Mouse (Mus musculus) stomach, embryonic 14.5 days (tissue): ENCODE results near the gene Ankrd53. TPM values are rescaled to one million over a fixed set of nuclear protein-coding genes. Genes with fewer than 3 reads are reported as not detected.

ENCODE experiments used
- ATAC-seq: fragments of 200-750 bp; cut with Nextera tagmentation; 2 replicates; pipeline ENCODE4 v1.8.0; 2017; ENCODE audit warnings: low read depth, moderate TSS enrichment; ENCODE audit not compliant: insufficient number of reproducible peaks, insufficient read depth, low FRiP score
- H3K27ac ChIP-seq: fragments of 300-500 bp; sonication (generic); 2 replicates; pipeline ENCODE4 v1.5.1; 2014; ENCODE audit warnings: mild to moderate bottlenecking, low read length, moderate library complexity, mixed read lengths
- H3K27me3 ChIP-seq: fragments of 300-500 bp; sonication (generic); 2 replicates; pipeline ENCODE4 v1.6.1; 2014; ENCODE audit warnings: low read length, control low read depth, mixed read lengths; ENCODE audit not compliant: control insufficient read depth, insufficient read depth
- H3K36me3 ChIP-seq: fragments of 300-500 bp; sonication (generic); 2 replicates; pipeline ENCODE4 v1.6.1; 2014; ENCODE audit warnings: mild to moderate bottlenecking, control low read depth, low read length, moderate library complexity, mixed read lengths; ENCODE audit not compliant: control insufficient read depth, insufficient read depth
- H3K4me1 ChIP-seq: fragments of 300-500 bp; sonication (generic); 2 replicates; pipeline ENCODE4 v1.6.1; 2014; ENCODE audit warnings: low read length, control low read depth, mixed read lengths; ENCODE audit not compliant: control insufficient read depth, insufficient read depth
- H3K4me2 ChIP-seq: fragments of 300-500 bp; sonication (generic); replicated peaks from 2 replicates; pipeline ENCODE4 v1.6.1; 2014; ENCODE audit warnings: low read depth, low read length, control low read depth
- H3K4me3 ChIP-seq: fragments of 300-500 bp; sonication (generic); 2 replicates; pipeline ENCODE4 v1.5.1; 2014; ENCODE audit warnings: low read depth, low read length, control low read depth
- H3K9ac ChIP-seq: fragments of 300-500 bp; sonication (generic); replicated peaks from 2 replicates; pipeline ENCODE4 v1.6.1; 2014; ENCODE audit warnings: low read depth, mild to moderate bottlenecking, control low read depth, low read length, moderate library complexity, mixed read lengths
- H3K9me3 ChIP-seq: fragments of 300-500 bp; sonication (generic); 2 replicates; pipeline ENCODE4 v1.6.1; 2016; ENCODE audit warnings: low read depth, low read length, control low read depth; ENCODE audit not compliant: control insufficient read depth
- WGBS: fragments of 180-500 bp; shearing (Covaris S2); extraction: QIAGEN DNeasy Blood & Tissue Kit; methylation state at CpG from one replicate; pipeline ENCODE4 v1.1.7; 2014; 5-methylcytosine and 5-hydroxymethylcytosine counted together
- polyA plus RNA-seq: library from polyadenylated mRNA; unstranded; fragments of >200 nt; fragmentation: Nextera tagmentation; extraction: Ambion mirVana; gene quantifications from 2 replicates; pipeline ENCODE4 v1.2.1, GENCODE M21; 2014

The Ankrd53 gene
- polyA plus RNA-seq, 1 experiment from 2014 or later: not detected

DNA sequence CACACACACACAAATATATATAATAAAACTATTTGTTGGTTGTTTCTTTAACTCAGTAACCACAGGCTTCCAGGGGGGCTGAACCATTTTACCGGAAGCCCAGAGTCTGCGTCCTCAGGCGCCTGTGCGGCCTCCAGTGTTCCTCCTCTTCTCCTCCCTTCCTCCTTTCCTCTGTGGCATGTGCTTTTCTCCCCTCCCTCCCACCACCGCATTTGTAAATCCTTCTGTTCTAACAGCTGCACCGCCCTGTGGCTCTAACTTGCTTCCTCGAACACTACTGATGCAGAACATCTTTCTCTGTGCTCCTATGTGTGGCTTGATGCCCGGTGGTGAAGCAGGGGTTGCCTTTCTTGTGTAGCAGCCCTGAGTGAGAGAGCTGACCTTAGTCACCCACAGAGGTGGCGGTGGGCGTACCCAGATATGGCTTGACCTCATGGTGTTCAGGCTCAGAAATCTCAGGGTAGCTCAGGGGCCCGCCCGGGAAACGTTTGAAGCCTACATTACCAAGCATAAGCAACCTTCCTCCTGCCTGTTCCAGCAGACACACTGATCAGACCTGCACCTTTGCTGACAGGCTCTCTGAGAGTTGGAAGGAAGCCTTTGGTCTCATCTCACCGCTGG, 33.0 kb upstream of the Ankrd53 start:
- WGBS: 63% methylated on average over 14 of the region's 14 CpGs
- Histone ChIP-seq H3K4me1 (no peaks in the 10 kb centered on the region), H3K36me3 (no peaks in the 10 kb centered on the region), H3K4me3 (no peak overlapping the region), H3K9me3 (peaks cover 4% of the 10 kb centered on the region; the same call in 1 of the 2 replicates), H3K27me3 (no peaks in the 10 kb centered on the region), H3K9ac (no peak overlapping the region), H3K4me2 (no peak overlapping the region), H3K27ac (no peak overlapping the region)
- no peak for ATAC-seq

- Histone ChIP-seq H3K36me3 (no peaks in the 10 kb centered on the region), H3K9ac (no peak overlapping the region), H3K4me3 (no peak overlapping the region), H3K4me1 (no peaks in the 10 kb centered on the region), H3K27me3 (no peaks in the 10 kb centered on the region), H3K4me2 (no peak overlapping the region), H3K9me3 (peaks cover 4% of the 10 kb centered on the region; the same call in 1 of the 2 replicates), H3K27ac (no peak overlapping the region)
- no peak for ATAC-seq
- WGBS: 27% methylated on average over 5 of the region's 5 CpGs
Measured at GRCm38 (mm10) chr6:83731128-83731527, 31.3 kb upstream of the Ankrd53 start.

DNA sequence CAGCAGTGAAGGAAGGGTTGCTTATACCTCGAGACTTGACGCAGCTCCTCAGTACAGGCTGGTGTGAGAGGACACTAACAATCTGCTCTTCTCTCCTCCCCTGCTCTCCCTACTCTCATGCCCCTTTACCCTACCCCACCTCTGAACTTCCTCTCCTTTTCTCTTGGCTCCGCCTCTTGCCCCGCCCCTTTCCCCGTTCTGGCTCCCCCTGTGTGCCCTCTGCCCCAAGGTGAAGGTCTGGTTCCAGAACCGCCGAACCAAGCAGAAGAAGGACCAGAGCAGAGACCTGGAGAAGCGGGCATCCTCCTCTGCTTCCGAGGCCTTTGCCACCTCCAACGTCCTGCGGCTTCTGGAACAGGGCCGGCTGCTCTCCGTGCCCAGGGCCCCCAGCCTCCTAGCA, 25.1 kb upstream of the Ankrd53 start:
- Histone ChIP-seq H3K36me3 (no peaks in the 10 kb centered on the region), H3K4me3 (no peak overlapping the region), H3K4me2 (no peak overlapping the region), H3K27me3 (no peaks in the 10 kb centered on the region), H3K27ac (no peak overlapping the region), H3K9me3 (peaks cover 4% of the 10 kb centered on the region; the same call in 1 of the 2 replicates), H3K9ac (no peak overlapping the region), H3K4me1 (no peaks in the 10 kb centered on the region)
- WGBS: 33% methylated on average over 13 of the region's 13 CpGs
- no peak for ATAC-seq

DNA sequence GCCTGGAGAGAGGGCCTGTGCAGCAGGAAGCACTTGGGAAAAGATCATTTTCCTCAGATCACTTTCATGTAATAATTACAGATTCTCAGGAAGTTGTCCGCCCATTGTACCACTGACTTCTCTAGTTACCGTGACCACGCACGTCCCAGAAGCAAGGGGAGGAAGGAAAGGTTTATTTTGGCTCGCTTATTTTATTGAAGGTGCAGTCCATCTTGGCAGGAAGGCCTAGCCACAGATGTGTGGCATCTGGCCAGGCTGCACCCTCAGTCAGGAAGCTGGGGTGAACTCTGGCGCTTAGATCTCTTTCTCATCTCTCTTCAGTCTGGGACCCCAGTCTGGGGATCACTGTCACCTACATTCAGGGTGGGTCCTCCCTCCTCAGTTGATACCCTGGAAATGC, 23.8 kb upstream of the Ankrd53 start:
- WGBS: 70% methylated on average over 6 of the region's 6 CpGs
- Histone ChIP-seq H3K9me3 (peaks cover 4% of the 10 kb centered on the region; the same call in 1 of the 2 replicates), H3K4me1 (no peaks in the 10 kb centered on the region), H3K4me2 (no peak overlapping the region), H3K27ac (no peak overlapping the region), H3K27me3 (no peaks in the 10 kb centered on the region), H3K36me3 (no peaks in the 10 kb centered on the region), H3K9ac (no peak overlapping the region), H3K4me3 (no peak overlapping the region)
- no peak for ATAC-seq

DNA sequence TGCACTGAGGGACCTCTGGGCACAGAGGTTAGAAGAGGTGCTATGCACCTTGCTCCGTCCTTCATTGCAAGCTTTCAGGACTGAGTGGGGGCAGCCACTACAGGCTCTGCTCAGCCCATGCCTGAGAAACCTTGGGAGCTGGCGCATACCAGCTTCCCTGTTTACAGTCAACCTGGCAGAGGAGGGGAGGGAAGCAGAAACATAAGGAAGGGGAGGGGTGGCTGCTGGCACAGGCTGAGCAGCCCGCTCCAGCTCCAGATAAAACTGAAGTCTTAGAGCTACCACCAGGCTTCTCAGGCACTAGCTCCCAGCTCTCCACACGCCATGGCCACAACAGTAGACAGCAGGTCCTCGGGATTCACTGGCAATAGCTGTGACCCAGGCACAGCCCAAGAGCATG, 19.7 kb upstream of the Ankrd53 start, which contains the start of gene Atp6v1b1:
Gene Atp6v1b1, plus strand, starts transcription at position 230 of the 400 bp plus-strand sequence.
- Histone ChIP-seq H3K9me3 (no peaks in the 10 kb centered on the region), H3K36me3 (no peaks in the 10 kb centered on the region), H3K4me3 (no peak within 1 kb of the TSS), H3K4me1 (no peaks in the 10 kb centered on the region), H3K9ac (no peak within 1 kb of the TSS), H3K4me2 (no peak within 1 kb of the TSS), H3K27me3 (0 out of 2 replicates have a peak, but pooled peaks cover 3% of the 10 kb centered on the region), H3K27ac (no peak within 1 kb of the TSS)
- ATAC-seq: no peak
- 55% methylated on average over 5 of the region's 5 CpGs for WGBS

GRCm38 (mm10) chr6:83743212-83743611, 19.2 kb upstream of the Ankrd53 start:
- Histone ChIP-seq H3K4me1 (no peaks in the 10 kb centered on the region), H3K9ac (no peak overlapping the region), H3K4me3 (no peak overlapping the region), H3K27me3 (0 out of 2 replicates have a peak, but pooled peaks cover 3% of the 10 kb centered on the region), H3K36me3 (no peaks in the 10 kb centered on the region), H3K27ac (no peak overlapping the region), H3K4me2 (no peak overlapping the region), H3K9me3 (no peaks in the 10 kb centered on the region)
- 51% methylated on average over 5 of the region's 5 CpGs for WGBS
- ATAC-seq: no peak

DNA sequence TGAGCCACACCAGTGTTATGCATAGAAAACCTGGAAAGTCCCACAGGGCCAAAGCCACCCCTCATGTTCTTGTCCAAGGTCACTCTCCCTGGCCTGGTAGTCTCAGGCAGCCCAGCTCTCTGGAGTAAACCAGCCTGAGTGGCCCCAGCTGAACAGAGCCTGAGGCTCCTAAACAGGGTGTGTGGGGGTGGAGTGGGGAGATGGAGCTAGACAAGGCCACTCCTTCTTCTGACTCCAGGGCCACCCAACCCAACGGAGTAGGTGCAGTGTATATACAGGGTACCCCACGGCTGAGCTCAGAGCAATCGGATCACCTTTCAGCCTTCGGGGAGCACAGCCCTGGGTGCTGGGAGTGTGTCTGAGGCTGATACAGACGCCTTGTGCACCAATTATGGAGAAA, 18.3 kb upstream of the Ankrd53 start:
- no peaks in the 10 kb centered on the region for H3K9me3 ChIP-seq
- H3K27me3 ChIP-seq: 0 out of 2 replicates have a peak, but pooled peaks cover 3% of the 10 kb centered on the region
- H3K9ac ChIP-seq: no peak overlapping the region
- no peaks in the 10 kb centered on the region for H3K4me1 ChIP-seq
- no peak overlapping the region for H3K4me3 ChIP-seq
- 62% methylated on average over 5 of the region's 5 CpGs for WGBS
- H3K4me2 ChIP-seq: no peak overlapping the region
- no peaks in the 10 kb centered on the region for H3K36me3 ChIP-seq
- 0 out of 2 replicates have a peak, but pooled peaks have one; percentile 38 for ATAC-seq
- H3K27ac ChIP-seq: no peak overlapping the region

- Histone ChIP-seq H3K36me3 (no peaks in the 10 kb centered on the region), H3K27ac (no peak overlapping the region), H3K4me3 (no peak overlapping the region), H3K4me2 (no peak overlapping the region), H3K27me3 (0 out of 2 replicates have a peak, but pooled peaks cover 3% of the 10 kb centered on the region), H3K9me3 (no peaks in the 10 kb centered on the region), H3K9ac (no peak overlapping the region), H3K4me1 (no peaks in the 10 kb centered on the region)
- 42% methylated on average over 5 of the region's 5 CpGs for WGBS
- ATAC-seq: no peak
Measured at GRCm38 (mm10) chr6:83744557-83744956, 17.9 kb upstream of the Ankrd53 start.

DNA sequence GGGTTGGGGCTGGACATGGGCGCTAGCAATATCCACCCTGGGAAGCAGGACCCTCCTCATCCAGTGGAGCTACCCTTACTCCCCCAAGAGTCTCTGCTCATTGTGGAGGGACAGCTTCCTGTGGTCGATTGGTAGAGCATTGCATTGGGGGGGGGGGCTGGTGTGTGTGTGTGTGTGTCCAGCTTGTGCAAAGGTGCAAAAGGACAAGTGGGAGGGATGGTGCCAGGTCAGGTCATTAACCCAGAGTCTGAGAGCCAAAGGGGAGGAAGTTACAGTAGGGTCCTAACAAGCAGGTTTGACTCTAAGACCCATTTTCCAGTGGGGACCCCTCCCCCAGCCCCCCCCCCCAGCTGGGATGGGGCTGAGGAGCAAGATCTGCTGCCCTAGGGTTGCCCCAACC, 17.0 kb upstream of the Ankrd53 start:
- H3K36me3 ChIP-seq: no peaks in the 10 kb centered on the region
- ATAC-seq: no peak
- H3K9me3 ChIP-seq: no peaks in the 10 kb centered on the region
- no peak overlapping the region for H3K27ac ChIP-seq
- no peak overlapping the region for H3K9ac ChIP-seq
- H3K4me1 ChIP-seq: no peaks in the 10 kb centered on the region
- 76% methylated on average over 2 of the region's 2 CpGs for WGBS
- 0 out of 2 replicates have a peak, but pooled peaks cover 3% of the 10 kb centered on the region for H3K27me3 ChIP-seq
- no peak overlapping the region for H3K4me3 ChIP-seq
- H3K4me2 ChIP-seq: no peak overlapping the region
